ENCODE assay signal across 17 mouse cellular contexts in the genomic region with DNA sequence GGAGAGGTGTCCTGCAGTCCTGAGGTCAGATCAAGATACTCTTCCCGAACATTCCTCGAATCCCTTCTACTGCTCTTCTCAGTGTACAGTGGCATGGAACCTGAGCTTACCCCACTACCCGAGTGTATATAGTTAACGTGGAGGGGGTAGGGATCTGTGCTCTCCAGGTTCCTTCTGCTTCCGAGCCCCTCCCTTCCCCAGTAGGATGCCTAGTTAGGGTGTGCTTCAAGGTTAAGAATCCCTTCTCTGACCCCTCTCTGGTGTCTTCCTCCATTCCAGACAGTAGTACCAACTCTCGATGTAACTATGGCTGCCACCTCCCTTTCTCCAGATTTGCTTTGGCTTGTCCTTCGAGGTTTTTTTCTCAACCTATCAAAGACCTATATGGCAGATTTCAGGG. TPM values are rescaled to one million over a fixed set of nuclear protein-coding genes. Genes with fewer than 3 reads are reported as not detected.
"Had no signal": no experiment of that assay in that cellular context is flagged by ENCODE, and none has a peak within 500 bp of the region (broad histone marks: within the 10 kb centered on the region; RNA-seq: fewer than 3 reads in every experiment).

No protein-coding gene starts in this region.

- H3K9ac ChIP-seq: limb, embryonic 12.5 days; neural tube, embryonic 15.5 days had no signal

- H3K27me3 ChIP-seq: limb, embryonic 12.5 days; neural tube, embryonic 15.5 days had no signal

- H3K9me3 ChIP-seq: limb, embryonic 12.5 days; midbrain, embryonic 10.5 days; neural tube, embryonic 15.5 days had no signal

- H3K4me3 ChIP-seq: left cerebral cortex, adult 2 months; limb, embryonic 12.5 days; midbrain, embryonic 10.5 days; myocyte; neural tube, embryonic 15.5 days had no signal

- H3K4me2 ChIP-seq: limb, embryonic 12.5 days; neural tube, embryonic 15.5 days had no signal

- DNase-seq: kidney, adult 18-20 months; kidney, postnatal 25 days; midbrain, embryonic 14.5 days; right cerebral cortex, adult 18-20 months; right cerebral cortex, postnatal 25 days; thymus, postnatal 4 days had no signal

- H3K27ac ChIP-seq: left cerebral cortex, adult 2 months; limb, embryonic 12.5 days; midbrain, embryonic 10.5 days; neural tube, embryonic 15.5 days had no signal

RNA-seq across cellular contexts. Expression of a gene that starts 17.7 kb away (rescaled TPM):
- total RNA-seq: left cerebral cortex, postnatal 14 days; megakaryocyte, adult 5-6 weeks had no signal
- polyA plus RNA-seq: kidney, embryonic 14.5 days; limb, embryonic 12.5 days; lung, embryonic 16.5 days; myocyte; neural tube, embryonic 11.5 days; small intestine, adult 2 months had no signal
